Mouse (Mus musculus): Measurements from ENCODE around the gene Acp2.

Acp2 gene

GRCm38 (mm10) chr2:91256256-91257125, 53.8 kb downstream of the Acp2 start:
- DNase-seq, result peak; percentile 66 to 68

DNA sequence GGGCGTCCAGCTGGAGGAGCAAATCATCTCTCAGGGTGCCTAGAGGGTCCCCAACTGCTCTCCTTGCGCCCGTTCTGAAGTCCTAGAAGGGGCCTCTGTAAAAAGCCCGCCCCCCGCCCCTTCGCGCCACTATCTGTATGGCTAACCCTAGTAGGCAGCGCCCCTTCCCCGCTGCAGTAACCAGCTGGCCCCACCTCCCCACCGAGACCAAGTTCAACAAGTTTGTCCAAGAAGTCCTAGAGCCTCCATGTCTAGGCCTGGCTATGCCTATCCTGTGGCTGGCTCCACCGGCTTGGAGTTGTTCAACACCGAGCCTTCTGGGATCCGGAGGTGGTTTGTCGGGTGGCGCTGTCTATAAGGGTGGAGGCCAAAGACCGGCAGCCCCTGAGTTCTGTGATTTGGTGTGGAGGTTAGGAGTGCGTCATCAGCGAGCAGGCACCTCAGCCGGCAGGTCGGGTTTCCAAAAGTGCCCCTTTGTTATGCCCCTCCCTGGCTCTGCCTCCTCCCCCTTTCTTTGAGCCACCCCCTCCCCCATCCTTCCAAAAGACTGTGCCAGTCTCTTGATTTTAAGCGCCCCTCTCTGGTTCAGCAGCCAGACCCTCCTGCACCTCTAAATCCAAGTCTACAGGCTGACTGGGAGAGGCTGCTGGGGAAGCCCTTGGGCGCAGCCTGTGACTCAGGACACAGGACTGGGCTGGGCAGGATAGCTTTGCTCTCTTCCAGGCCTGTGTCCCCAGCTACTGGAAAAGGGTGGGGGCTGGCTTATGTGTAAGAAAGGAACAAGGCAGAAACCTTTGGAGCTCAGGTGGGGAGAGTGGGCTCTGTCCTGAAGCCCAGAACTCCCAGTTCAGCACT, 54.7 kb downstream of the Acp2 start:
- DNase-seq, result peak; percentile 50 to 57

DNA sequence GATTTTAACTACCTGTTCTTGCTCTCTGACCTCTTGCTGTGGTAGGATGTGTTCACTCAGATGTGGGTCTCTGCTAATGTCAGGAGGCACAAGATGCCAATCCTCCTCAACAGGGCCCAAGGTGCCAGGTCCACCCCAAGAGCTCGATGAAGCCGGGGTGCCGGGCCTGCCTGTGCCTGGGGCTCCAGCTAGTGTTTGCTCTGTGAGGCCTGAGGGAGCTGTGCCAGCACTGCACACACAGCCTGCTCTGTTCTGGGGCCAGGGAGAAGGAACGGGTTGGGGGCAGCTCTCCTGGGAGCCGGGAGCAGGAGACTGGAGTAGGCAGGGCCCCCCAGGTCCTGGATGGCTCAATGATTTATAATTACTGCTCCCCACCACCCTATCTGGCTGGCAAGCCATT, 55.4 kb downstream of the Acp2 start:
- peak; percentile 51 to 53 for DNase-seq

GRCm38 (mm10) chr2:91258830-91259229, 56.1 kb downstream of the Acp2 start:
- no peak for DNase-seq

DNA sequence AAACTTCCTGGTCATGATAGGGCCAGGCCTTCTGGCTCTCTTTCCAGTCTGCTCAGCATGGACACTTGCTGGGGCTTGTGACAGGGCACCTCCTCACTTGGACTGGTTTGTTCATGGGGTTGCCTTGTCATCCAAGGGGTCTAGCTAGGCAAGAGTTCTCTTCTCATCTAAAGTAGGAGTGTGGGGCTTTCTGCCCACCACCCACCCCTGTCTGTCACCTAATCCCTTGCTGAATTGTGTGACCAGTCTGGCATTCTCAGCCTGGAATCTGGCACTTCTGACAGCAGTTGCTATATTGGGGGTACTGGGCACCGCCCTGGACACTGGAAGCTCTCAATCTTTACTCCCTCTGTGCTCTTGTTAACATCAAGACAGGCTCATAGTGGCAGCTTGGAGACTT, 56.8 kb downstream of the Acp2 start:
- DNase-seq, result no peak

All from cerebellum, postnatal 14 days (tissue).